Mouse (Mus musculus) MEL (cell line): ENCODE data around the gene Chst1. TPM values are rescaled to one million over a fixed set of nuclear protein-coding genes. Genes with fewer than 3 reads are reported as not detected.

Experiments
- polyA plus RNA-seq, 2 experiments: library from polyadenylated mRNA; stranded (reverse) in 1 of 2; unstranded in 1 of 2; fragments of >175 nt in 1 of 2; fragments of >200 nt in 1 of 2; gene quantifications; 2 replicates each; pipeline versions ENCODE4 v1.2.1 to v1.2.4; 2012; ENCODE audit warnings: low replicate concordance in 2 of 2, low read depth in 1 of 2; ENCODE audit not compliant: insufficient read length in 2 of 2, insufficient read depth in 1 of 2, missing spikeins in 1 of 2
- total RNA-seq: library from RNA; depleted of rRNA; stranded (reverse); fragments of 300-350 nt; gene quantifications from 2 replicates; pipeline ENCODE4 v1.2.3, GENCODE M21; 2012; rRNA removed

Gene Chst1
- total and polyA plus RNA-seq, 3 experiments: 0.14 to 0.35 TPM; not detected in 1

Other genes starting within 250 kb of the Chst1 start
- gene Pex16, start 225.0 kb upstream of the Chst1 start, total RNA-seq: 40.9 and 41.9 TPM in 2 replicates
- gene Pex16, start 225.0 kb upstream of the Chst1 start, polyA plus RNA-seq: 10 to 100 TPM in 1 of 2 experiments, not detected in 1; 52.5 TPM
- not detected in 2 replicates for gene Large2, start 224.8 kb upstream of the Chst1 start, total RNA-seq
- under 1 TPM in 1 of 2 experiments, not detected in 1; 0.03 TPM for gene Large2, start 224.8 kb upstream of the Chst1 start, polyA plus RNA-seq
- 0.65 and 0.98 TPM in 2 replicates for gene 1700029I15Rik, start 217.2 kb upstream of the Chst1 start, total RNA-seq
- 1 to 10 TPM in 1 of 2 experiments, not detected in 1; 3.2 TPM for gene 1700029I15Rik, start 217.2 kb upstream of the Chst1 start, polyA plus RNA-seq
- 1.5 and 2.5 TPM in 2 replicates for gene Mapk8ip1, start 198.4 kb upstream of the Chst1 start, total RNA-seq
- 1 to 10 TPM in 1 of 2 experiments, not detected in 1; 3.8 TPM for gene Mapk8ip1, start 198.4 kb upstream of the Chst1 start, polyA plus RNA-seq
- 13.3 and 16.4 TPM in 2 replicates for gene Cry2, start 165.7 kb upstream of the Chst1 start, total RNA-seq
- gene Cry2, start 165.7 kb upstream of the Chst1 start, polyA plus RNA-seq: 10 to 100 TPM in 1 of 2 experiments, not detected in 1; 36.2 TPM
- gene Slc35c1, start 139.2 kb upstream of the Chst1 start, total RNA-seq: 14.4 and 16.8 TPM in 2 replicates
- 10 to 100 TPM in 1 of 2 experiments, not detected in 1; 64.5 TPM for gene Slc35c1, start 139.2 kb upstream of the Chst1 start, polyA plus RNA-seq